Mouse (Mus musculus): Measurements from ENCODE around the gene Parn. TPM values are rescaled to one million over a fixed set of nuclear protein-coding genes. Genes with fewer than 3 reads are reported as not detected.

Parn gene
- polyA plus RNA-seq, 1 experiment from 2014 or later: 40.9 TPM

GRCm38 (mm10) chr16:13580016-13580415 lies 88.0 kb downstream of the Parn start:
- DNase-seq (no peak), ATAC-seq (ENCODE audit: insufficient read depth) (no peak)
- H3K36me3 ChIP-seq (ENCODE audit: insufficient read depth): peaks cover 4% of the 10 kb centered on the region; the same call in 1 of the 2 replicates
- H3K4me3 ChIP-seq (ENCODE audit: low read depth, low read length): no peak overlapping the region
- no peaks in the 10 kb centered on the region for H3K27me3 ChIP-seq (ENCODE audit: insufficient read depth, low read length)
- no peaks in the 10 kb centered on the region for H3K4me1 ChIP-seq (ENCODE audit: insufficient read depth)
- no peak overlapping the region for H3K9ac ChIP-seq
- no peak for TF ChIP-seq CTCF (IDR thresholded peaks at IDR 0.05; ENCODE audit: low read depth)
- 80% methylated on average over 1 of the region's 1 CpGs for WGBS
- H3K4me2 ChIP-seq: no peak overlapping the region
- no peaks in the 10 kb centered on the region for H3K9me3 ChIP-seq (ENCODE audit: low read depth, low read length)
- no peak overlapping the region for H3K27ac ChIP-seq (ENCODE audit: low read depth)

GRCm38 (mm10) chr16:13575306-13575705 lies 92.7 kb downstream of the Parn start:
- Histone ChIP-seq H3K4me1 (ENCODE audit: insufficient read depth) (no peaks in the 10 kb centered on the region), H3K27me3 (ENCODE audit: insufficient read depth, low read length) (no peaks in the 10 kb centered on the region), H3K36me3 (ENCODE audit: insufficient read depth) (no peaks in the 10 kb centered on the region; the same call in 1 of the 2 replicates), H3K4me2 (no peak overlapping the region), H3K4me3 (ENCODE audit: low read depth, low read length) (no peak overlapping the region), H3K27ac (ENCODE audit: low read depth) (no peak overlapping the region), H3K9ac (no peak overlapping the region), H3K9me3 (ENCODE audit: low read depth, low read length) (no peaks in the 10 kb centered on the region)
- WGBS: 70% methylated on average over 4 of the region's 4 CpGs
- DNase-seq (no peak), ATAC-seq (ENCODE audit: insufficient read depth) (no peak; the same call in 1 of the 2 replicates)
- no peak for TF ChIP-seq CTCF (IDR thresholded peaks at IDR 0.05; ENCODE audit: low read depth)

- WGBS: 92% methylated on average over 2 of the region's 2 CpGs
- TF ChIP-seq CTCF (IDR thresholded peaks at IDR 0.05; ENCODE audit: low read depth): no peak
- Histone ChIP-seq H3K36me3 (ENCODE audit: insufficient read depth) (no peaks in the 10 kb centered on the region; the same call in 1 of the 2 replicates), H3K27me3 (ENCODE audit: insufficient read depth, low read length) (no peaks in the 10 kb centered on the region), H3K4me1 (ENCODE audit: insufficient read depth) (no peaks in the 10 kb centered on the region), H3K9me3 (ENCODE audit: low read depth, low read length) (no peaks in the 10 kb centered on the region), H3K4me3 (ENCODE audit: low read depth, low read length) (no peak overlapping the region), H3K9ac (no peak overlapping the region), H3K4me2 (no peak overlapping the region), H3K27ac (ENCODE audit: low read depth) (no peak overlapping the region)
- ATAC-seq (ENCODE audit: insufficient read depth) (no peak), DNase-seq (no peak)
Measured at GRCm38 (mm10) chr16:13568280-13568679, 99.7 kb downstream of the Parn start.

- no peaks in the 10 kb centered on the region; the same call in 1 of the 2 replicates for H3K36me3 ChIP-seq (ENCODE audit: insufficient read depth)
- ATAC-seq (ENCODE audit: insufficient read depth): no peak
- no peak overlapping the region for H3K27ac ChIP-seq (ENCODE audit: low read depth)
- DNase-seq: no peak
- H3K4me1 ChIP-seq (ENCODE audit: insufficient read depth): no peaks in the 10 kb centered on the region
- no peaks in the 10 kb centered on the region for H3K9me3 ChIP-seq (ENCODE audit: low read depth, low read length)
- no peak overlapping the region for H3K9ac ChIP-seq
- TF ChIP-seq CTCF (IDR thresholded peaks at IDR 0.05; ENCODE audit: low read depth): no peak
- 85% methylated on average over 1 of the region's 1 CpGs for WGBS
- no peaks in the 10 kb centered on the region for H3K27me3 ChIP-seq (ENCODE audit: insufficient read depth, low read length)
- no peak overlapping the region for H3K4me3 ChIP-seq (ENCODE audit: low read depth, low read length)
- no peak overlapping the region for H3K4me2 ChIP-seq
Measured at GRCm38 (mm10) chr16:13567614-13568013, 100.4 kb downstream of the Parn start.

GRCm38 (mm10) chr16:13566351-13566750 lies 101.6 kb downstream of the Parn start:
- ATAC-seq (ENCODE audit: insufficient read depth) (no peak), DNase-seq (no peak)
- H3K4me1 ChIP-seq (ENCODE audit: insufficient read depth): no peaks in the 10 kb centered on the region
- no peak overlapping the region for H3K9ac ChIP-seq
- H3K9me3 ChIP-seq (ENCODE audit: low read depth, low read length): no peaks in the 10 kb centered on the region
- WGBS: 58% methylated on average over 6 of the region's 6 CpGs
- H3K36me3 ChIP-seq (ENCODE audit: insufficient read depth): no peaks in the 10 kb centered on the region; the same call in 1 of the 2 replicates
- H3K4me2 ChIP-seq: no peak overlapping the region
- H3K4me3 ChIP-seq (ENCODE audit: low read depth, low read length): no peak overlapping the region
- no peaks in the 10 kb centered on the region for H3K27me3 ChIP-seq (ENCODE audit: insufficient read depth, low read length)
- TF ChIP-seq CTCF (IDR thresholded peaks at IDR 0.05; ENCODE audit: low read depth): no peak
- H3K27ac ChIP-seq (ENCODE audit: low read depth): no peak overlapping the region

- Histone ChIP-seq H3K4me2 (no peak overlapping the region), H3K27me3 (ENCODE audit: insufficient read depth, low read length) (no peaks in the 10 kb centered on the region), H3K4me3 (ENCODE audit: low read depth, low read length) (no peak overlapping the region), H3K27ac (ENCODE audit: low read depth) (no peak overlapping the region), H3K4me1 (ENCODE audit: insufficient read depth) (no peaks in the 10 kb centered on the region), H3K9ac (no peak overlapping the region), H3K36me3 (ENCODE audit: insufficient read depth) (no peaks in the 10 kb centered on the region; the same call in 1 of the 2 replicates), H3K9me3 (ENCODE audit: low read depth, low read length) (no peaks in the 10 kb centered on the region)
- WGBS: 88% methylated on average over 5 of the region's 5 CpGs
- ATAC-seq (ENCODE audit: insufficient read depth): no peak
- no peak for DNase-seq
- no peak for TF ChIP-seq CTCF (IDR thresholded peaks at IDR 0.05; ENCODE audit: low read depth)
Measured at GRCm38 (mm10) chr16:13565291-13565690, 102.7 kb downstream of the Parn start.

GRCm38 (mm10) chr16:13557784-13558183 lies 110.2 kb downstream of the Parn start:
- Histone ChIP-seq H3K4me3 (ENCODE audit: low read depth, low read length) (no peak overlapping the region), H3K4me1 (ENCODE audit: insufficient read depth) (no peaks in the 10 kb centered on the region), H3K27me3 (ENCODE audit: insufficient read depth, low read length) (no peaks in the 10 kb centered on the region), H3K4me2 (no peak overlapping the region), H3K36me3 (ENCODE audit: insufficient read depth) (no peaks in the 10 kb centered on the region; the same call in 1 of the 2 replicates), H3K27ac (ENCODE audit: low read depth) (no peak overlapping the region), H3K9me3 (ENCODE audit: low read depth, low read length) (no peaks in the 10 kb centered on the region), H3K9ac (no peak overlapping the region)
- TF ChIP-seq CTCF (IDR thresholded peaks at IDR 0.05; ENCODE audit: low read depth): no peak
- WGBS: 69% methylated on average over 2 of the region's 2 CpGs
- DNase-seq (no peak), ATAC-seq (ENCODE audit: insufficient read depth) (no peak)
